Mouse (Mus musculus) stomach, embryonic 16.5 days (tissue): Measurements from ENCODE around the gene Mlph. TPM values are rescaled to one million over a fixed set of nuclear protein-coding genes. Genes with fewer than 3 reads are reported as not detected.

ENCODE experiments used
- ATAC-seq: fragments of 200-750 bp; cut with Nextera tagmentation; 2 replicates; pipeline ENCODE4 v1.8.0; 2017; ENCODE audit warnings: moderate number of reproducible peaks, moderate TSS enrichment; ENCODE audit not compliant: insufficient read depth, low FRiP score
- H3K27ac ChIP-seq: fragments of 300-500 bp; sonication (generic); 2 replicates; pipeline ENCODE4 v1.5.1; 2014; ENCODE audit warnings: low read length
- H3K27me3 ChIP-seq: fragments of 300-500 bp; sonication (generic); 2 replicates; pipeline ENCODE4 v1.6.1; 2014; ENCODE audit warnings: low read length, control low read depth, mixed read lengths; ENCODE audit not compliant: control insufficient read depth, insufficient read depth
- H3K36me3 ChIP-seq: fragments of 300-500 bp; sonication (generic); 2 replicates; pipeline ENCODE4 v1.6.1; 2014; ENCODE audit warnings: low read length; ENCODE audit not compliant: control insufficient read depth, insufficient read depth
- H3K4me1 ChIP-seq: fragments of 300-500 bp; sonication (generic); 2 replicates; pipeline ENCODE4 v1.6.1; 2014; ENCODE audit warnings: low read length, control low read depth, mixed read lengths; ENCODE audit not compliant: control insufficient read depth, insufficient read depth
- H3K4me2 ChIP-seq: fragments of 300-500 bp; sonication (generic); 2 replicates; pipeline ENCODE4 v1.6.1; 2014; ENCODE audit warnings: low read depth, low read length, mixed read lengths
- H3K4me3 ChIP-seq: fragments of 300-500 bp; sonication (generic); replicated peaks from 2 replicates; pipeline ENCODE4 v1.5.1; 2014; ENCODE audit warnings: mild to moderate bottlenecking, low read length
- H3K9ac ChIP-seq: fragments of 300-500 bp; sonication (generic); 2 replicates; pipeline ENCODE4 v1.6.1; 2014; ENCODE audit warnings: low read length
- H3K9me3 ChIP-seq: fragments of 300-500 bp; sonication (generic); replicated peaks from 2 replicates; pipeline ENCODE4 v1.6.1; 2016; ENCODE audit warnings: low read length, control low read depth; ENCODE audit not compliant: control insufficient read depth
- WGBS: fragments of 180-500 bp; shearing (Covaris S2); extraction: QIAGEN DNeasy Blood & Tissue Kit; methylation state at CpG from one replicate; pipeline ENCODE4 v1.1.7; 2014; 5-methylcytosine and 5-hydroxymethylcytosine counted together
- polyA plus RNA-seq: library from polyadenylated mRNA; unstranded; fragments of >200 nt; fragmentation: Nextera tagmentation; extraction: Ambion mirVana; gene quantifications from 2 replicates; pipeline ENCODE4 v1.2.1, GENCODE M21; 2015

Mlph gene
- polyA plus RNA-seq, 1 experiment from 2014 or later, result 4.4 TPM

DNA sequence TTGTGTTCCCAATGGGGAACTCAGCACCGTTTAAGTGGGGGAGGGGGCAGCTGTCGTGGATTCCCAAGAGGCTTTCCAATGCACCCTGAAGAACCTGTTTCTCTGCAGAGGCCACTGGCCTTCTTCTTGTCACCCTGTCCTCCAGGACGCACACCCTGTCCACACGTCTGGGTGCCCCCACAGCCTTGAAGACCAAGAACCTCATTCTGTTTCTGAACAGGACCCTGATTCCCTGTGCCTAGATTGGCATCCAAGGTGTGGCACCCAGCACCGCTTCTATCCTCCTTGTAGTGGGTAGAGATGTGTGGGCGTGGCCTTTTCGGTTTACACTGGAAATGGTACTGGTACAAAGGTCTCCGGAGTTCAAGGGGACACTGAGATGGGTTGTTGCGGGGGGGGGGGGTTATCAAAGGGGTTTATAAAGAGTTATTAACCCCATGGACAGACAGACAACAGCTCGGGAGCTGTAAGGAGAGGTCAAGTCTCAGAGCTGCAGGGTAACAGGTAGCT, 55.1 kb downstream of the Mlph start:
- no peaks in the 10 kb centered on the region for H3K36me3 ChIP-seq
- no peak overlapping the region for H3K9ac ChIP-seq
- H3K27me3 ChIP-seq, result no peaks in the 10 kb centered on the region
- peaks cover 25% of the 10 kb centered on the region for H3K4me1 ChIP-seq
- H3K9me3 ChIP-seq, result no peaks in the 10 kb centered on the region
- peak overlapping the region; percentile 80 for H3K27ac ChIP-seq
- ATAC-seq, result no peak
- no peak overlapping the region for H3K4me3 ChIP-seq
- H3K4me2 ChIP-seq, result peak overlapping the region; percentile 44
- 58% methylated on average over 10 of the region's 10 CpGs for WGBS

DNA sequence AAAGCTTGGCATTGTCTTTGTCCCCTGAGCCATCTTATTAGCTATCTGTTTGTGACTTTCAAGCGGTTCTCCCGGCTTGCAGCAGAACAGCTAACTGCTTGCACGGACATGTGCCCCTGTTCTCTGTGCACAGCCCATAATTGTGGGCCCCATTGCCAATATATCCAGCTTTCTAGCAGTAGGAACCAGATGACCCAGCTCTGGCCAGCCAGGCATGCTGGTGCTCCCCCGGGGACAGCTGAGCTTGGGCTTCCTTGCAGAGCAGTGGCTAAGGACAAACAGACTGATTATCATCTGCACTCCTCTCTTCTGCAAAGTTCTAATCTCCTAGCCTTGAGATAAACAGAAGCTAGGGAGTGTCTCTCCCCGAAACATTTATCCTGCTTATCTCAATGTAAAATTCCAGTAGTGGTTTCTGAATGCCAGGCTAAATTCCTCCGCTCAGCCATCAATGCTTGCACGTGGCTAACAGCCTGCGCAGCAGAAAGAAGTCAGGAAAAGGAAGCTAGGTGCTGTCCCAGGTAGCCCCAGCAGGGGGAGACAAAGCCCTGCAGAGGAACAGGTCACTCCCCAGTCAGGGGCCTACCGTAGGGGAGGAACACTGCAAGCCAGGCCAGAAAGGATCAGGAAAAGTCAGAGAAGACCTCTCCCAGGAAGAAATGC, 58.2 kb downstream of the Mlph start:
- H3K4me1 ChIP-seq, result peaks cover 16% of the 10 kb centered on the region
- H3K4me2 ChIP-seq, result no peak overlapping the region
- no peak overlapping the region for H3K27ac ChIP-seq
- no peaks in the 10 kb centered on the region for H3K9me3 ChIP-seq
- peak overlapping the region; percentile 55 for H3K9ac ChIP-seq
- peak; percentile 68 for ATAC-seq
- H3K27me3 ChIP-seq, result no peaks in the 10 kb centered on the region
- H3K4me3 ChIP-seq, result no peak overlapping the region
- 23% methylated on average over 9 of the region's 9 CpGs for WGBS
- no peaks in the 10 kb centered on the region for H3K36me3 ChIP-seq

DNA sequence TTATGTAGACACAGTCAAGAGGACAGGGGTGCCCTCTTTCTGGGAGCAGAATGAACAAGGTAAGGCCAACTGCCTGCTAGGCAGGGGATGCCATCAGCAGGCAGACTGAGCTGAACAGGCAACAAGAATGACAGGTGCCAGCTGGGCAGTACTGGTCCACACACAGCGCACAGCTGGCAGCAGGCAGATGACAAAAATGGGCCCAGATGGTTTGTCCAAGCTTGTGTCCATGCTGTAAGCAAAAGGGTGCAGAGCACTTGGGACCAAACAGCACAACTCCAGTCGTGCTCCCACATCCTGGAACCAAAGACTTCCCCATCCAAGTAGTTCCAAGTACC, 58.7 kb downstream of the Mlph start:
- peak overlapping the region; percentile 55 for H3K9ac ChIP-seq
- ATAC-seq, result no peak; the same call in 1 of the 2 replicates

DNA sequence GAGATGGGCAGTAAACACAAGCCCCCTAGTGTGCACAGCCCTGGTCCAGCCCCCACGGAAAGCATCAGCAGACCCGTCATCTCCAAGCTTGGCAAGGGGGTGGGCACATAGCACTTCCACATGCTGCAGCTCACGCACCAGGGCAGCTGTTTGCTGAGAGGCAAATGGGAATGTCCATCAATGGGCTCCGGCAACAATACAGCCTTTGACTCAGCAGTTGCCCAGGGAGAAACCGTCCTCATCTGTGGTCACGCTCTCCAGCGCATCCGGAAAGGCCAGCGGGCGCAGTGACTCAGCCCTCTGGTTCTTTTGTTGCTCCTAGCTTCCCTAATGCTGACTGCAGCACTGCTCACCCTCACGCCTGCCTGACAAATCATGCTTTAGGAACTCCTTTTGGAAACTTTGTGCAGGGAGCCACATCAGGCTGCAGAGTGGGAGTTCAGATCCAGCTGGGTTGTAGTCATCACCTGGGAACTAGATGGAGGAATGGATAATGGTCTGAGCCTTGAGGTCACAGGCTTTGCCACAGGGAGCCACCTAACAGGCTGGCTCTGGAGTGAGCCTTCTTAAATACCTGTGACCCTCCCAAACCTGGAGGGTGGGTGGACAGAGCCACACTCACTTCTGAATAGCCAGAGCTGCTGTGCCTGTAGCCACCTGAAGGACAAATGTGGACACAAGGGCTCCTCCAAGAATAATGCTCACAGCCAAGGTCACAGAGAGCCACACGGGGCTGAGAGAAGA, 60.2 kb downstream of the Mlph start:
- Histone ChIP-seq H3K4me2 (no peak overlapping the region), H3K4me3 (no peak overlapping the region), H3K27ac (no peak overlapping the region), H3K36me3 (no peaks in the 10 kb centered on the region), H3K9ac (no peak overlapping the region), H3K4me1 (peaks cover 14% of the 10 kb centered on the region), H3K27me3 (no peaks in the 10 kb centered on the region), H3K9me3 (no peaks in the 10 kb centered on the region)
- WGBS, result 47% methylated on average over 12 of the region's 12 CpGs
- peak; percentile 27; the same call in 1 of the 2 replicates for ATAC-seq

More for the DNA sequence above, 58.7 kb downstream of the Mlph start:
- H3K4me2 ChIP-seq, result no peak overlapping the region
- 0 out of 2 replicates have a peak overlapping the region, but pooled peaks have one; percentile 39 for H3K27ac ChIP-seq
- no peak overlapping the region for H3K4me3 ChIP-seq
- H3K36me3 ChIP-seq, result no peaks in the 10 kb centered on the region
- 83% methylated on average over 2 of the region's 2 CpGs for WGBS
- no peaks in the 10 kb centered on the region for H3K9me3 ChIP-seq
- peaks cover 16% of the 10 kb centered on the region for H3K4me1 ChIP-seq
- no peaks in the 10 kb centered on the region for H3K27me3 ChIP-seq

DNA sequence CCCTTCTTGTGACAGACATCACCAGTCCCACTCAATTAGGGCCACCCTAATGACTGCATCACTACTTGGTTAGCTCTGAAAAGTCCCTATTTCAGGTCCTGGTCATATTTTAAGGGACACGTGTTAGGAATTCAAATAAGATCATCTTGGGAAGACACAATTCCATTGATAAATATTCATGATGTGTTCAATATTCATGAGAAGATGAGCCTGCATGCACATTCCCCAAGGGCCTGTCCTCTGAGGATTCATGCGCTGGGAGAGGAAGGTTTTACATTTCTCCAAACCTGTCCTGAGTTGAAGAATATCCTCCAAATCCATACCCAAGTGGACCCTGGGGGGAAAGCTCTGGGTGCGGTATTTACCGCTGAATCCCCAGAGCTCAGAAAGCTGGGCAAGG, 61.1 kb downstream of the Mlph start:
- no peak for ATAC-seq
- Histone ChIP-seq H3K27me3 (no peaks in the 10 kb centered on the region), H3K4me2 (no peak overlapping the region), H3K9ac (no peak overlapping the region), H3K4me1 (peaks cover 18% of the 10 kb centered on the region), H3K36me3 (no peaks in the 10 kb centered on the region), H3K4me3 (no peak overlapping the region), H3K9me3 (no peaks in the 10 kb centered on the region), H3K27ac (no peak overlapping the region)
- 89% methylated on average over 4 of the region's 4 CpGs for WGBS

DNA sequence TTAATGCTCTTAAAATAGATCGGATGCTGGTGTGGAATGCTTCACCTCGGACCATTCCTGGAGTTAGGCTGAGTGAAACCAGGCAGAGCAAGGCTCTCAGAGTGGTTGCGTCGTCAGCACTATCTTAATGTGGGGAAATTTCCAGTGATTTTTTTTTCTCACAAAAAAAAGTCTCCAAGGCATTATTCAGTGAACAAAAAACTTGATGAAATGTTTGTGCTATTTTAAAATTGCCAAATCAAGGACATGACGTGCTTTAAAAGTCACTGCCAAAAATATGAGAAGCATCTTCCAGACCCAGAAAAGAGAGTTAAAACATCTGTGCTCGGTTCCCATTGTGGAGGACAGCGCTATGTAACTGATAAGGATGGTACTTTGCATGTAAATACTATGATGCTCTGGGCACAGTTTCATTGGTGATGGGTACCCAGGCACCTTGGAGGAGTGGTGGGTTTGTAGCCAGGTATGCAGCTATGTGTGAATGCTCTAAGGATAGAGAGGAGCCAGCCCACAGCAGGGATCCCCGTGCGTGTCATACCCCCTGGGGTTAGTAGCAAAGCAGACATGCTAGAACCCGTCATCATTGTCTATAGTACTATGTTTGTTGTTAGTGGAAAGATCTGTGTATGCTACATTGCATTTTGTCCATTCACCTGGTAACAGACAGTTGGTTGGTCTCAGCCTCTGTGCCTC, 65.9 kb downstream of the Mlph start:
- Histone ChIP-seq H3K9ac (no peak overlapping the region), H3K4me1 (peaks cover 4% of the 10 kb centered on the region), H3K27me3 (no peaks in the 10 kb centered on the region), H3K4me3 (no peak overlapping the region), H3K27ac (peak overlapping the region; percentile 78), H3K36me3 (no peaks in the 10 kb centered on the region), H3K9me3 (no peaks in the 10 kb centered on the region), H3K4me2 (no peak overlapping the region)
- WGBS, result 54% methylated on average over 10 of the region's 10 CpGs
- ATAC-seq, result peak; percentile 74; the same call in 1 of the 2 replicates

DNA sequence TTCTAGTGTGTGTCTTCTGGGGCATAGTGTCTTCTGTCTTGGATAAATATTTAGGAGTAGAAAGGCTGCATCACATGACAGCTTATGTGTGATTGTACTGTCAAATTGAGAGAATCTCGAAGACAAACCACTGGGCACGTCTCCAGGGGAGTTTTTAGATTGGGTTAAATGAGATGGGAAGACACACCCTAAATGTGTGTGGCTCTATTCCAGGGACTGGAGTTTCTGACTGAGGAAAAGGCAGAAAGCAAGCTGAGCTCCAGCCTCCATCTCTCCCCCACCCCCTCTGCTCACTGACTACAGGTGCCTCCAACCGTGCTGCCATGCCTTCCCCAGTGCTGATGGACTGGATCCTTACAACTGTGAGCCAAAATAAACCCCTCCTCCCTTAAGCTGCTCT, 66.5 kb downstream of the Mlph start:
- Histone ChIP-seq H3K27ac (peak overlapping the region; percentile 78), H3K9ac (no peak overlapping the region), H3K4me3 (no peak overlapping the region), H3K36me3 (no peaks in the 10 kb centered on the region), H3K27me3 (no peaks in the 10 kb centered on the region), H3K4me2 (no peak overlapping the region), H3K4me1 (peaks cover 4% of the 10 kb centered on the region), H3K9me3 (no peaks in the 10 kb centered on the region)
- 62% methylated on average over 3 of the region's 3 CpGs for WGBS
- peak; percentile 58 for ATAC-seq

DNA sequence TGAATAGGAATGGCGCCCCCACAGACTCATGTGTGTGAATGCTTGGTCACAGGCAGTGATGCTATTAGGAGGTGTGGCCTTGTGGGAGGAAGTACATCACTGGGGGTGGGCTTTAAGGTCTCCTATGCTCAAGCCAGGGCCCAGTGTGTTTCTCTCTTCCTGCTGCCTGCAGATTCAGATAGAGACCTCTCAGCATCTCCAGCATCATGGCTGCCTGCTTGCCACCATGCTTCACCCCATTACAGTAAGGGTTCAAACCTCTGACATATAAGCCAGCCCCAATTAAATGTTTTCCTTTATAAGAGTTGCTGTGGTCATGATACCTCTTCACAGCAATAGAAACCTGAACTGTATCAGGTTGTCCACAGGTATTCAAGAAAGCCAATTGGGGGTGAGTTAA, 81.0 kb downstream of the Mlph start:
- Histone ChIP-seq H3K36me3 (no peaks in the 10 kb centered on the region), H3K4me1 (peaks cover 13% of the 10 kb centered on the region; the same call in 1 of the 2 replicates), H3K27ac (no peak overlapping the region), H3K9me3 (0 out of 2 replicates have a peak, but pooled peaks cover 5% of the 10 kb centered on the region), H3K9ac (no peak overlapping the region), H3K4me2 (no peak overlapping the region), H3K4me3 (no peak overlapping the region), H3K27me3 (no peaks in the 10 kb centered on the region)
- 96% methylated on average over 1 of the region's 1 CpGs for WGBS
- ATAC-seq, result no peak

DNA sequence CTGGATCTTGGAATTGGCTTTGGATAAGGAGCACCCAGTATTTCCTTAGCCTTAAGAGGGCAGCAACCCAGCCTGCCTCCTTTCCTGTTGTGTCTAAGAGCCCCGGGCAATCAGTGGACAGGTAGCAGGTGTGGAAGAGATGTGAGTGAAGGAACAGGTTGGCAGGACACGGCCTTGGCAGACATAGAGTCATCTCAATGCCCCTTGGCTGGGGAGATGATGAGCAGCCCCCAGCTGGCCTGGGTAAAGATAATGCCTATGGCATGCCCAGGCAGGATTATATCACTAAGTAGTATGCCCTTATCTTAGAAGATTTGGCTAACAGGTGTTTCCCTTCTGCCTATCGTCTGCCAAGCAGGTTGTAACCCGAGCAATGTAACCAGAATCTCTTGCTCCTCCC, 82.3 kb downstream of the Mlph start:
- no peak for ATAC-seq
- peaks cover 13% of the 10 kb centered on the region; the same call in 1 of the 2 replicates for H3K4me1 ChIP-seq
- no peak overlapping the region for H3K4me2 ChIP-seq
- WGBS, result 46% methylated on average over 4 of the region's 4 CpGs
- H3K27me3 ChIP-seq, result no peaks in the 10 kb centered on the region
- no peak overlapping the region for H3K9ac ChIP-seq
- no peaks in the 10 kb centered on the region for H3K36me3 ChIP-seq
- H3K27ac ChIP-seq, result no peak overlapping the region
- no peak overlapping the region for H3K4me3 ChIP-seq
- H3K9me3 ChIP-seq, result 0 out of 2 replicates have a peak, but pooled peaks cover 5% of the 10 kb centered on the region
